Mouse (Mus musculus): ENCODE measurements around the gene Fancc. TPM values are rescaled to one million over a fixed set of nuclear protein-coding genes. Genes with fewer than 3 reads are reported as not detected.
"Not testable (repeated sequence)": the region's sequence is repeated elsewhere in the genome, so short reads cannot be mapped to it uniquely, and the experiment has no call there.

The Fancc gene
- polyA plus RNA-seq, 1 experiment from 2014 or later: 21.2 TPM

GRCm38 (mm10) chr13:63324978-63325848, 171.9 kb downstream of the Fancc start:
- Histone ChIP-seq H3K9me3 (no peaks in the 10 kb centered on the region), H3K27ac (peak overlapping the region; percentile 81), H3K9ac (no peak overlapping the region), H3K4me3 (no peak overlapping the region), H3K4me2 (no peak overlapping the region), H3K4me1 (peaks cover 50% of the 10 kb centered on the region), H3K27me3 (no peaks in the 10 kb centered on the region), H3K36me3 (peaks cover 3% of the 10 kb centered on the region; the same call in 1 of the 2 replicates)
- 56% methylated on average over 10 of the region's 10 CpGs for WGBS
- ATAC-seq (ENCODE audit: insufficient number of reproducible peaks, insufficient read depth, low FRiP score, low TSS enrichment, low read depth): no peak

DNA sequence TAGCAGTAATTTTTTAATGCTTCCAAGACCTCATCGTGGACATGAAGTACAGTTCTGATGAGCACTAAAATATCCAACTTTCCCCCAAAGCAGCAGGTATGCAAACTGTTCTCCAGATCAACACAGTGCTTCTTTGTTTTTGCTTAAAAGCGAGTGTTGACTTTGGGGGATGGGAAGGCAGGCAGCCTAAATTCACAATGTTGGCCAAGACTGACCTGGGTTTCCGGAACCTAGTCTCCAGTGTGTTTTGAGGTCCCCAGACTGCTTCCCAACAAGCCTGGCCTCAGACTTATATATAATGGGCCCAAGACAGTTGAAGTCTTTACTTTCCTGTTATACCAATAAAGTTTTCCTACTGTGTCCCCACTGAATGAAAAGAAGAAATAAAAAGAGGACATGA, 172.8 kb downstream of the Fancc start:
- Histone ChIP-seq H3K27ac (peak overlapping the region; percentile 81), H3K4me2 (no peak overlapping the region), H3K9me3 (no peaks in the 10 kb centered on the region), H3K27me3 (no peaks in the 10 kb centered on the region), H3K4me1 (peaks cover 41% of the 10 kb centered on the region), H3K4me3 (no peak overlapping the region), H3K9ac (no peak overlapping the region), H3K36me3 (peaks cover 3% of the 10 kb centered on the region; the same call in 1 of the 2 replicates)
- ATAC-seq (ENCODE audit: insufficient number of reproducible peaks, insufficient read depth, low FRiP score, low TSS enrichment, low read depth): no peak
- WGBS: 31% methylated on average over 3 of the region's 3 CpGs

DNA sequence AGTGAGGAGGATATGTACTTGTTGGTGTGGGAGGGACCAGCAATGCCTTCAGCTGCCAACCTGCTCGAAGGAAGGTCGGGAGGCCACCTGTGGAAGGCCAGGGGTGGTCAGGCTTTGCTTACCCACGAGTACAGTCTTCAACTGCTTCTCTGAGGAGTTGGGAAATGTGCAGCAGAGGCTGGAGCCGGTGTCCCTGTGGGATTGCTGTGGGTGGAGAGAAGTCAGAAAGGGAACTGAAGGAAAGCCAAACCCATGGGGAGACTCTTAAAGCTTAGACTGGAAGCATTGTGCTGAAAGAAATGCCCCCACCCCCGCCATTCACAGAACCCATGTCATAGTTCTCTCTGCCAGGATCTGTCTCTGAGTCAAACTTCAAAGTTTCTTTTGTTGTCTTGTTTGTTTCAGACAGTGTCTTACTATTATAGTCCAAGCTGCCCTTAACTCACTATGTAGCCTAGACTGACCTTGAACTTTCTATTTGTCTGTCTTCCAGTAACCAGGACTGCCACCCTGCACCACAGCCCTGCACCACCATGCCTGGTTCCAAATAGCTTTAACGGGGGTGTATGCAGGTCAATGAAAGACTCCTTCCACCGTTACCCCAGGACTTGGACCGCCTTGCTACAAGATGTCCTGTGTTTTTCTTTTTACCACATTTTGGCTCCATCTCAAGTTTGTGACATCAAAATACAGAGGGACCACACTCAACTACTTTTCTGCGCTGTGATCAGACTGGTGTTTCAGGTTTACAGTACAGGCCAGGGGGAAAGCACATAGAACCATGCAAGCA, 173.6 kb downstream of the Fancc start:
- 68% methylated on average over 9 of the region's 9 CpGs for WGBS
- ATAC-seq (ENCODE audit: insufficient number of reproducible peaks, insufficient read depth, low FRiP score, low TSS enrichment, low read depth): no peak
- Histone ChIP-seq H3K4me3 (no peak overlapping the region), H3K4me2 (no peak overlapping the region), H3K4me1 (peaks cover 44% of the 10 kb centered on the region), H3K27ac (peak overlapping the region; percentile 81), H3K9me3 (no peaks in the 10 kb centered on the region), H3K27me3 (no peaks in the 10 kb centered on the region), H3K36me3 (peaks cover 3% of the 10 kb centered on the region; the same call in 1 of the 2 replicates), H3K9ac (no peak overlapping the region)

DNA sequence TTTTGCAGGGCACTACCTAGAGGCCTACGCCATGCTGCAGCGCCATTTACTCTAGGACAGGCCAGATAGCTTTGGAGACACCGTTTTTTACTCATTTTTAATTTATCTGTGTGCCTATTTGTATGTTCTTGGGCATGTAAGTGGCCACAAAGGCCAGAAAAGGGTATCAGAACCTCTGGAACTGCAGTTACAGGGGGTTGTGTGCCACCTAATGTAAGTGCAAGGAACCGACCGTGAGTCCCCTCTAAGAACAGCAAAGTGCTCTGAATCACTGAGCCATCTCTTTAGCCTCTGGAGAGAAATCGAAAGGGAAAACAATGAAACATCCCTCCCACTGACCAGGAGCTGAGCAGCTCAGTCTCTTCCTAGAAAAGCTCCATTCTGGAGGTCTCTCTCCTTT, 174.3 kb downstream of the Fancc start:
- H3K36me3 ChIP-seq: peaks cover 3% of the 10 kb centered on the region; the same call in 1 of the 2 replicates
- H3K27me3 ChIP-seq: no peaks in the 10 kb centered on the region
- H3K4me1 ChIP-seq: peaks cover 44% of the 10 kb centered on the region
- H3K4me3 ChIP-seq: no peak overlapping the region
- H3K4me2 ChIP-seq: no peak overlapping the region
- no peaks in the 10 kb centered on the region for H3K9me3 ChIP-seq
- no peak overlapping the region for H3K9ac ChIP-seq
- peak overlapping the region; percentile 39; the same call in 1 of the 2 replicates for H3K27ac ChIP-seq
- ATAC-seq (ENCODE audit: insufficient number of reproducible peaks, insufficient read depth, low FRiP score, low TSS enrichment, low read depth): no peak
- 88% methylated on average over 6 of the region's 6 CpGs for WGBS

DNA sequence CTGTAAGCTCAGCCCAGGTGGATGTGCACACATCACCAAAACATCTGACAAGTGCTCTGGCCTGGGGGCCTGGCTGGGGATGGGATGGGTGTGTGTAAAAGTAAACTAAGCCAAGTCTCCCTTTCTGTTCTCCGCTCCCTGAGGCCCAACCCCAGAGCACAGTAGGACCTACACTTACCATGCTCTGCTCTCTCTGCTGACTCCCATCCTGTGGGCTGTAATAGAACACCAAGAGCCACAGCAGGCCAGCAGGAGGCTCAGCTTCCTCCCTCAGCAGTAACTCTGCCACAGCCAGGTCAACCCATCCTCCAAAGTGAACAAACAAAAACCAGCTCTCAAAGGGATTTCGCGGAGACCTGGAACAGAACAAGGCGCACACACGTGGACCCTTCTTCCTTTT, 175.4 kb downstream of the Fancc start:
- no peaks in the 10 kb centered on the region for H3K9me3 ChIP-seq
- no peak overlapping the region for H3K4me3 ChIP-seq
- peaks cover 50% of the 10 kb centered on the region for H3K4me1 ChIP-seq
- H3K9ac ChIP-seq: no peak overlapping the region
- 62% methylated on average over 5 of the region's 5 CpGs for WGBS
- H3K27ac ChIP-seq: no peak overlapping the region
- no peak overlapping the region for H3K4me2 ChIP-seq
- no peaks in the 10 kb centered on the region for H3K27me3 ChIP-seq
- peaks cover 3% of the 10 kb centered on the region; the same call in 1 of the 2 replicates for H3K36me3 ChIP-seq
- no peak for ATAC-seq (ENCODE audit: insufficient number of reproducible peaks, insufficient read depth, low FRiP score, low TSS enrichment, low read depth)

GRCm38 (mm10) chr13:63319814-63320213, 177.3 kb downstream of the Fancc start:
- Histone ChIP-seq H3K36me3 (peaks cover 3% of the 10 kb centered on the region; the same call in 1 of the 2 replicates), H3K4me3 (no peak overlapping the region)

GRCm38 (mm10) chr13:63317681-63318104, 179.4 kb downstream of the Fancc start:
- no peak overlapping the region for H3K4me3 ChIP-seq
- H3K9me3 ChIP-seq: no peaks in the 10 kb centered on the region
- peaks cover 39% of the 10 kb centered on the region for H3K4me1 ChIP-seq
- H3K36me3 ChIP-seq: no peaks in the 10 kb centered on the region
- ATAC-seq (ENCODE audit: insufficient number of reproducible peaks, insufficient read depth, low FRiP score, low TSS enrichment, low read depth): no peak
- H3K9ac ChIP-seq: no peak overlapping the region
- peak overlapping the region; percentile 22; the same call in 1 of the 2 replicates for H3K27ac ChIP-seq
- H3K27me3 ChIP-seq: no peaks in the 10 kb centered on the region
- WGBS: 43% methylated on average over 7 of the region's 7 CpGs
- no peak overlapping the region for H3K4me2 ChIP-seq

More at GRCm38 (mm10) chr13:63319814-63320213, 177.3 kb downstream of the Fancc start:
- H3K27me3 ChIP-seq: no peaks in the 10 kb centered on the region
- H3K4me1 ChIP-seq: peaks cover 43% of the 10 kb centered on the region
- no peak for ATAC-seq (ENCODE audit: insufficient number of reproducible peaks, insufficient read depth, low FRiP score, low TSS enrichment, low read depth)
- H3K9ac ChIP-seq: no peak overlapping the region
- H3K9me3 ChIP-seq: no peaks in the 10 kb centered on the region
- no peak overlapping the region for H3K4me2 ChIP-seq
- no peak overlapping the region for H3K27ac ChIP-seq
- WGBS: 90% methylated on average over 7 of the region's 7 CpGs

- 92% methylated on average over 5 of the region's 5 CpGs for WGBS
- H3K27ac ChIP-seq: no peak overlapping the region
- no peak overlapping the region for H3K4me3 ChIP-seq
- ATAC-seq (ENCODE audit: insufficient number of reproducible peaks, insufficient read depth, low FRiP score, low TSS enrichment, low read depth): no peak
- peaks cover under 1% of the 10 kb centered on the region; the same call in 1 of the 2 replicates for H3K36me3 ChIP-seq
- no peaks in the 10 kb centered on the region for H3K9me3 ChIP-seq
- no peaks in the 10 kb centered on the region for H3K27me3 ChIP-seq
- H3K4me2 ChIP-seq: no peak overlapping the region
- H3K9ac ChIP-seq: no peak overlapping the region
- H3K4me1 ChIP-seq: peaks cover 28% of the 10 kb centered on the region
Measured at GRCm38 (mm10) chr13:63316407-63316806, 180.7 kb downstream of the Fancc start.

DNA sequence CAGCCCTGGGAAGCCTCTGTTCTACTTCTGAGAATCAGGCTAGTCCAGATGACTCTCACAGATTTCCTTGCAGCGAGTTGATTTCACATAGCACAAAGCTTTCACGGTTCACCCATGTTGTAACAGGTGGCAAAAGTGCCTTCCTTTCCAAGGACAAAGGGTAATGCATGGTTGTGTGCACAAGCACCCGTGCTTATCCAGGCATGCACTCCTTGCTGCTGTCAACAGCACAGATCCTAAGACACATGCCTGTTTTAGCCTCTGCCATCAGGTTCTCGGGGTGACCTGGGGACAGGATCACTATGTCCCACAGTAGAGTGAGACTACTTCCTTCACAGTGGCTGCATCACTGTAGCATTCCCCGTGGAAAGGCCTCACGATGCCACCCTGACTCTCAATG, 181.3 kb downstream of the Fancc start:
- H3K36me3 ChIP-seq: peaks cover 7% of the 10 kb centered on the region
- no peak overlapping the region for H3K9ac ChIP-seq
- no peak overlapping the region for H3K4me2 ChIP-seq
- H3K4me3 ChIP-seq: no peak overlapping the region
- H3K27ac ChIP-seq: no peak overlapping the region
- WGBS: 85% methylated on average over 6 of the region's 6 CpGs
- no peak for ATAC-seq (ENCODE audit: insufficient number of reproducible peaks, insufficient read depth, low FRiP score, low TSS enrichment, low read depth)
- H3K27me3 ChIP-seq: no peaks in the 10 kb centered on the region
- no peaks in the 10 kb centered on the region for H3K9me3 ChIP-seq
- H3K4me1 ChIP-seq: peaks cover 26% of the 10 kb centered on the region

GRCm38 (mm10) chr13:63315111-63315510, 182.0 kb downstream of the Fancc start:
- not testable (repeated sequence) for H3K9me3 ChIP-seq; H3K9ac ChIP-seq; H3K4me2 ChIP-seq; ATAC-seq (ENCODE audit: insufficient number of reproducible peaks, insufficient read depth, low FRiP score, low TSS enrichment, low read depth); H3K36me3 ChIP-seq; H3K4me3 ChIP-seq; H3K27me3 ChIP-seq; H3K27ac ChIP-seq
- WGBS: 96% methylated on average over 4 of the region's 4 CpGs
- peaks cover 26% of the 10 kb centered on the region for H3K4me1 ChIP-seq

DNA sequence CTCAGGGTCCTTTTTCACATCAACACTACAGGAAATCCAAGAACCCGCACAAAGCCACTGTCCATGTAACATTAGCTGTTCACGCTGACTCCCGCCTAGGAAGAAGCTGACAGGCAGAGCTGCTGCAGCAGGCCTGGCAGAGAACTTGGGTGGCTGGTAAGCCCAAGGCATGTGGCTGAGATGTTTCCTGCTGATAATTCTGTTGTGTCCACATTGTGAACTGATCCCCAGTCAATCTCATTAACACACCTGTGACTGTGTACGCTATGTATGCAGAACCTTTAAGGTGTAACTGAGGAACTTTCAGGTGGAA, 182.5 kb downstream of the Fancc start:
- no peaks in the 10 kb centered on the region for H3K9me3 ChIP-seq
- no peaks in the 10 kb centered on the region for H3K27me3 ChIP-seq
- H3K9ac ChIP-seq: no peak overlapping the region
- 51% methylated on average over 4 of the region's 4 CpGs for WGBS
- ATAC-seq (ENCODE audit: insufficient number of reproducible peaks, insufficient read depth, low FRiP score, low TSS enrichment, low read depth): no peak
- H3K4me3 ChIP-seq: no peak overlapping the region
- H3K27ac ChIP-seq: peak overlapping the region; percentile 44
- peaks cover 26% of the 10 kb centered on the region for H3K4me1 ChIP-seq
- H3K36me3 ChIP-seq: peaks cover 7% of the 10 kb centered on the region
- no peak overlapping the region for H3K4me2 ChIP-seq

Data from embryonic facial prominence, embryonic 13.5 days (tissue).